7 mouse cellular contexts compared by ENCODE assay signal in genomic region chr16:8938516-8938915, GRCm38 (mm10).
A peak's percentile ranks its signal among the peaks of the same experiment; 100 is the strongest.
DNase-seq lines count a peak whose midpoint lies in the region; ATAC-seq and TF ChIP-seq lines count a peak whose summit lies in the region.

No protein-coding gene starts in this region.

- no peak overlapping the region for H3K9ac ChIP-seq in midbrain, postnatal 0 days (replicated peaks; ENCODE audit: low read length, poor library complexity, severe bottlenecking)

- ATAC-seq in midbrain, postnatal 0 days (ENCODE audit: low FRiP score) = no peak

- WGBS in cerebellum, adult 2 months = 9% methylated on average over 5 of the region's 5 CpGs
- whole genome bisulfite sequencing in midbrain, postnatal 0 days = 46% methylated on average over 5 of the region's 5 CpGs

- H3K27ac ChIP-seq in cerebellum, adult 2 months (ENCODE audit: insufficient read depth, low read length) = no peak overlapping the region
- H3K27ac ChIP-seq in midbrain, postnatal 0 days (ENCODE audit: low read depth, low read length) = no peak overlapping the region

- H3K4me3 ChIP-seq in cerebellum, adult 2 months (replicated peaks; ENCODE audit: insufficient read depth, low read depth, low read length) = no peak overlapping the region
- H3K4me3 ChIP-seq in midbrain, postnatal 0 days (ENCODE audit: low read depth, low read length) = no peak overlapping the region

- no peak for TF ChIP-seq CTCF in cerebellum, adult 2 months (IDR thresholded peaks at IDR 0.05; ENCODE audit: borderline replicate concordance, insufficient read depth, low read depth, low read length)
- no peak for TF ChIP-seq CTCF in midbrain, postnatal 0 days (IDR thresholded peaks at IDR 0.05)

- TF ChIP-seq POLR2A in cerebellum, adult 2 months (IDR thresholded peaks at IDR 0.05; ENCODE audit: borderline replicate concordance, insufficient read depth, low read length) = no peak

- H3K4me2 ChIP-seq in midbrain, postnatal 0 days (ENCODE audit: low read depth, low read length, poor library complexity, severe bottlenecking) = no peak overlapping the region

- H3K36me3 ChIP-seq in midbrain, postnatal 0 days (ENCODE audit: insufficient read depth, low read length) = no peaks in the 10 kb centered on the region

- no peaks in the 10 kb centered on the region for H3K9me3 ChIP-seq in midbrain, postnatal 0 days (ENCODE audit: low read length)

- peak; percentile 6 for DNase-seq in ovary, postnatal 36 days (ENCODE audit: low spot score)
- DNase-seq in ovary, postnatal 14 days (ENCODE audit: low spot score) = no peak
- DNase-seq in cerebellum, adult 2 months = peak; percentile 77 to 90
- peak; percentile 76 to 78 for DNase-seq in layer of hippocampus, adult 8-10 months (ENCODE audit: low spot score in 2 of 2)
- peak; percentile 75 to 78 for DNase-seq in right cerebral cortex, postnatal 36 days (ENCODE audit: low spot score in 2 of 2)
- DNase-seq in thymus, postnatal 14 days = no peak
- DNase-seq in midbrain, postnatal 0 days (ENCODE audit: low spot score) = no peak

- no peaks in the 10 kb centered on the region for H3K27me3 ChIP-seq in cerebellum, adult 2 months (ENCODE audit: control insufficient read depth, insufficient read depth, low read length)
- no peaks in the 10 kb centered on the region for H3K27me3 ChIP-seq in midbrain, postnatal 0 days (ENCODE audit: insufficient read depth, low read length)

- peaks cover 25% of the 10 kb centered on the region for H3K4me1 ChIP-seq in cerebellum, adult 2 months (ENCODE audit: control insufficient read depth, insufficient read depth, low read length)
- no peaks in the 10 kb centered on the region for H3K4me1 ChIP-seq in midbrain, postnatal 0 days (ENCODE audit: insufficient read depth, low read length)

Comparison
In these comparisons a context has a peak if more than half of its experiments do, and no peak if none do; other contexts are left out.
1. DNase-seq: peak in ovary, postnatal 36 days (single experiment), cerebellum, adult 2 months (2 of 2), layer of hippocampus, adult 8-10 months (2 of 2) and right cerebral cortex, postnatal 36 days (2 of 2); none in ovary, postnatal 14 days (single experiment), thymus, postnatal 14 days (single experiment) and midbrain, postnatal 0 days (single experiment).